Mouse (Mus musculus): Measurements from ENCODE around the gene Lyrm4.

The Lyrm4 gene

DNA sequence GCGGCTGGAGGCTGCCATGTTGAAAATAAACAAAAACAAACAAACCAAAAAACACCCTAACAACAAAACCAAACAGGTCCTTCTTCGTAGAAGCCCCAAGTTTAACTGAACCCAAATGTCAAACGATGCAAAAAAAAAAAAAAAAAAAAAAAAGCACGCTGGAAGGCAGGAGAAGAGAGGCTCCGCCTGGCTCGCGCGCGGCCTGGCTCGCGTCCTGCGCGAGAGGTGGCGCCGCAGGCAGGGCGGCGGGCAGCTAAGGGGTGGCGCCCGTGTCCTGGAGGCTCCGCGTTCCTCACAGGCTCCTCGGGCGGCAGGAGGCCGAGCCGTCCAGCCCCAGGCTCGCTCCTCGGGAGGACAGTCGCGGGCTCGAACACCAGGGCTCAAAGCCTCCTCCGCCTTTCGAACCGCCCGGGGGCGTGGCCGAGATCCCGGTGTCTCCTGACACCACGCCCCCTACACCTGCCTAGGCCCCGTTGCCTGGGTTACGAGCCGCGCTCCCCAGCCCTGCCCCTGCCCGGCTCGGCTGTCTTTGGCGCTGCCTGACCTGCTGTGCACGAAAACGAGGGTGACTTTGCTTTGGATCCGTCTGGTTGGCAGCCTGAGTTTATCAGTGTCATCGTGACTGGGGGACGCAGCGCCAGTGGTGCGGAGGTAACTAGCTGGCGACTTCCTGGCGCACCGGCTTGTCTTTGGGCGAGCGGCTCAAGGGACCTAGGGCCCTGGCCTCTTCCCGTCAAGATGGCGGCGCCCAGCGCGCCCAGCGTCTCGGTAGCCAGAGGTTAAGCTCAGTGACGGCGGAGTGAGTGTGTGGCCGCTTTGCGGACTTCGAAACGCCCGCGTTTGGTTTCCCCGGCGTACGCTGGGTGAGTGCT is at the start of gene Lyrm4, which contains the start of gene Fars2:
TSS of gene Lyrm4 (minus strand) at position 384 of the 872 bp plus-strand sequence.
TSS of gene Fars2 (plus strand) at position 270 of the 872 bp plus-strand sequence.
- peak; percentile 97 for DNase-seq

DNA sequence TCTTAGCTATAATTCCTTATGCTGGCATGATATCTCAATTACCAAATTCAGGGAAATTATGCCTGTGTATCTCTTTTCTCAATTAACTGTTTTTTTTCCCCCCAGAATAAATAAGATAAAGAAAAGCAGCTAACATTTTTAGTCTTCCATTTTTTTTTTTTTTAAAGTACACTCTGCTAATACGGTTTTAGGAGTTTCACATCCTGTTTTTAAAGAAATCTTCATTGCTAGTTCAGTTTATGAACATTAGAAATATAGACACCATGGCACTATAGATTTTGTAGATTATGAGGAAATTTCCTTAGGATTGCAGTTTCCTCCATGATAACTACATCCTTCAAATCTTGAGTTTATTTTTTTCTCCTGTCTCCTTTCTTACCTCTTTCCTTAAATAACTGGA is 46.6 kb upstream of the Lyrm4 start:
- DNase-seq = no peak

DNA sequence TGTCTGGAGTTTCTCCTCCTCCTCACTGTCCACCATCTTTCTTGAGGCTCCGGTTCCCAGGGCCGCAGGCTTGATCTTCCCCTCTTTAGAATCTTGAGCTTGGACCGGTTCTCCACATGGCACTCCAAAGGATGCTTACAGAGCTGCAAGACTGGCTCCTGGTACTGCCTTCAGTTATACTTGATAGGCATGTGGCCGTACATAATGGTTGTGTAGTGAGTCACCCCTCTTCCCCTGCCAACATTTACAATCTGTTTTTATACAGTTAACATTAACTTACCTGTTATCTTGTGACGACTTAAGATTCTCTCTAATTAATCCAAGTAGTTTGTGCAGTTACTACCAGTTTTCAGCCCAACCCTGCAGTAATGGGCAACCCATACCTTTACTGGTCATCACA is 46.1 kb upstream of the Lyrm4 start:
- DNase-seq = no peak

DNA sequence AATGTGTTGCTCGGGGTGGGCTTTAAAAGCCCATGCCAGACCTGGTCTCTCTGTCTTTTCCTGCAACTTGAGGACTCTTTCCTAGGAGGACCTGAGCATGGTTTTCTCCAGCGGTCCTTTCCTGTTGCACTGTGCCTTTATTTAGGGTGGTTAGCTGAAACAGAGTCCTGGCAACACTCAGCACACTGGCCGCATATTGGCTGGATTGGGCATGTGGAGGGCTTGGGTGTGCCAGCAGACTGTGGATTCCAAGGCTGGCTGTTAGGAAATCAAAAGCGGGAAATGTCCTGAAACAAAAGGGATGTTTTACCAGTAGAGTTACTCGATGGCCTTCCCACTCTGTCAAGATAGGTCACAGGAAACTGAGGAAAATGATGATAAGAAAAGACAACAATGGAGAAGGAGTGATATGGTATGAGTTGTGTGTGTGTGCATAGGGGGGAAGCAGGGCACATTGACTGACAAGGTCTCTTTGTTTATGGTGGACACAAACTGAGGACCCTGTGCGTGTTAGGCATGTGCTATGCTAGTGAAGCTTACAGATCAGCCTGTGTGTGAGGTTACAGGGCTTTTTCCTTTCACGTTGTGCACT is 39.1 kb upstream of the Lyrm4 start:
- no peak for DNase-seq

DNA sequence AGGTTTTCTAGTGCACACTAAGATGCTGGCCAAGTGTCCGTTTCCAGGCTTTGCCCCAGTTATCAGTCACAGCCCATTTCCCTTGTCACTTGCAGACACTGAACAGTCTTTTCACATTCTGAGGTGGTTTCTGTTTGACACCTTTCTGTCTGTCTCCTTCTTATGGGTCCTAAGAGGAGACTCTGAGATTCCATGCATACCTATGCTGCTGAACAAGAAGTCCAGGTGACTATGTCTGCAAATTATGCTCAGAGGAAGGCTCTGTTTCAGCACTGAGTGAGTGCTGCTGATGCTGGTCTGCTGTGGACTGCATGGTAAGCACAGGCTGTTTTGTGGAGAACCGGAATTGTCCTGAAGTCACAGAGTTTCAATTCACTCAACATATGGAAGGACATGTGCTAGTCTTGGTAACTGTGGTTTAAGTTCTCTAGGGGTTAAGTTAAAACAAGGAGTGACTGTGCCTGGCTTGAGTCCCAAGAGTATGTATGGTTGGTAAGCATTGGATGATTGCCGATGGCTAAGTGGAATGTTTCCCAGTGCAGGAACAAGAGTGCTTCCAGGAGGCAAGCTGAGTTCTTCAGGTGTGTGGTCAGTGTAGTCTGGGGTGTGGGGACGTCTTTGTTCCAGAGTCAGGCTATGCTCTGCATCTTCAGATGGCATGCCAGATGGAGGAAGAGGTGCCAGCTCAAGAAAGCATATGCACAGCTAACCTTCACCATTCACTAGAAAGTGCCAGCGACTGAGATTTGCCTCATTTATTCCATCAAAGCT is 35.6 kb upstream of the Lyrm4 start:
- no peak for DNase-seq

DNA sequence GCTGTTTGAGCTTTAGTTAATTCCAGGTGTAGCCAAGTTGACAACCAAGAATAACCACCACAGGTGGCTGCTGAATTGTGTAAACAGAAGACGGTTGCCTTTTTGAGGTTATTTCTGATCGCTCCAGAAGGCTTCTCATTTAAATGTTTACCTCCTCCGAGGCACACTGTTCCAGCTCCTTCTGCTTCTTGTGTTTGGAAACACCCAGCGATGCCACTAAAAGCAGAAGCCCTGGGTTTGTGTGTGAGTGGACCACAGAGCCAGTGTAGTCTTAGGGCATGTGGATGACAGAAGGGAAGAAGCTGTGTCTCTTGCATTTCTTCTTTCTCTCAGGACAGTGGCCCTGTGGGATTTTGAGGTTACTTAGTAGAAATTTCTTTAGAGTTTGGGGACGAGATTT is 32.9 kb upstream of the Lyrm4 start:
- no peak for DNase-seq

DNA sequence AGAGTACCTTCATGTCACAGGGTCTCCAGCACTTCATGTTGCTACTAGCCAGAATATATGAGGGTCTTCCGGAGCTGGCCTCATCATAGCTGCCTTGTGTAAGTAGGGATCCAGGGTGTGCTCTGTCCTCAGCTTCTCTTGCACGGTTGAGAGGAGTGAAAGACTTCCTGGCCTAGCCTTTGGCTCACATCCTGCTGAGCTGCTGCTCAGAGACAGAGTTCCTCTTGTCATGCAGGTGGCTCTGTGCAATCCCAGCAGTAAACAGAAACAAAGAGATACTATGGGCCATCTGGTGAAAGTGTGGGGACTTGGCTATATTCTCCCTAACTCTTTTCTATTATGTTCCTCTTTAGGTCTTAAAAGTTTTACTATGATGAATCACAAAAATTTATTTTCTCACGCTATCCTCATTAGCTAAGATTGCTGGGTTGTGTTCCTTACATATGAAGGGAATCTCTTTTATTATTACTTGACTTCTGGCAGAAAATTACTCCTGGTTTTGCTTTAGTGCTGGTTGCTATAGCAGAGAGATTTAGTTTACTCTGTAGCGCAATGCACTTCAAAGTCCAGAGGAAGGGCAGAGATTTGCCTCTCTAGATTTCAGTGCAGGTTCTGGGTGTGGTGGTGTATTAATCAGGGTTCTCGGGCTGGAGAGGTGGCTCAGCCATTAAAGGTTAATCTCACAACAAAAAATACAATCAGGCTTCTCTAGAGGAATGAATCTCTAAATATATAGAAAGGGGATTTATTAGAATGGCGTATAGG is 32.0 kb upstream of the Lyrm4 start:
- DNase-seq = no peak

DNA sequence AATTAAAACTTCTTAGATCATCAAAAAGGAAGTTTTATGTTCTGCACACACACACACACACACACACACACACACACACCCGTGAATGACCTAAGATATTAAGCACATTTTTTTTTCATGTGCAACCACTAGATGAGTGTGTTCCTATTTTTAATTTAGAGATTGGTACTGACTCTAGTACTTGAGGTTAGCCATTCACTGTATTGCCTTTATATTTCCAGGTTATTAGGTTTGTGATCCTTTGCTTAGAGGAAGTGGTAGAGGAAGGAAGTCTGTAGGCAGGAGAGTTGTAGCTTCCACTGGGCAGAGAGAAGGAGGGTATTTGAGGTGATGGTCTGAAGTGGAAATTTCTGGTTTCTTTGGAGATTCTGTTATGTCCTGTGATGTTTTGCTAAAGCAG is 28.3 kb upstream of the Lyrm4 start:
- DNase-seq = no peak

DNA sequence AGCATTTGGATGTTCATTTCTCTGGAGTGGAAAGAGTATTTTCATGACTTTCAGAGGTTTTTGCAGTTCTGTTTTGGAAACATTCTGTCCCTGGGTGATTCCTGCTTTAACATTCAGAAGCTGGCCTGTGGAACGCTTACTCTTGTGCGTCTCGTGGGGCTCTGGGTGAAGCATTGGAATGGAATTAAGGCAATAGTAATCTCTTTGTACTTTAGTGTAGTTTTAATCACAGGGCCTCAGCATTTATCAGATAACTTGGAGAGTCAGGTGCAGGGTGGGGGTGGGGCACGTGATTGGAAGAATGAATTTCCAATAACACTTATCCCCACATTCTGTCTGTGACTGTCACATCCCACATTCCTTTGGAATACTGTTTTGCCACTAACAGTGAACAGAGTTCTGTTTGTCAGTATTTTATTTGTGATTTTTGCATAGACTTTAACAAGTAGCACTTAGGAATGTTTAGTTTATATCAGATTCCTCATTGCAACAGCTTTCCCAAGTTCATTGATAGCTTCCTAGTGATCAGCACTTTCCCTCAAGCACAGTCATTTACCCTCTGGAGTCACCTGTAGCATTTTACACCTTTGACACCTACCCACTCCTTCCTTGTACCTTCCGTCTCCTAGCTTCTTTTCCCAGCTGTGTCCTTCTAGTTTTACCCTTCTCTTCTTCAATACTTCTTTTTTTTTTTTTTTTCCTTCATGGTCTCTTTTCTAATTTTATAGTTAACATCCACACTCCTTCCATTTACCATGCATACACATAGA is 23.1 kb upstream of the Lyrm4 start:
- DNase-seq = no peak

DNA sequence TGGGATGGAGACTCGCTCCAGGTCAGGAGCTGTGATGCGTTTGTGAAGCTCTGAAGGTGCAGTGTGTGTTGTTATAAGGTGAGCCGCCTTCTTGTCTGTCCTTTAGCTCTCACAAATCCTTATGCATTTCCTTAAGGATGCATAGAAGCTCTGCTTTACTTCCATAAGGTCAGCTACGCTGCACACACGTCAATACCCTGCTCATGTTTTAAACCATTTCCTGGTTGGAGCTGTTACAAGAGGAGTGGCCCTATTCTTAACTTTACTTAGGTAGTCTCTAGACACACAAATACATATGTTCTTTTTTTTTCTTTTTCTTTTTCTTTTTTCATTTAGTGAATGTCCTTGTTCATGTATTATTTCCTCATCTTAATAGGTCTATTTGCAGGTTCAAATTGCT is 22.4 kb upstream of the Lyrm4 start:
- DNase-seq = no peak

DNA sequence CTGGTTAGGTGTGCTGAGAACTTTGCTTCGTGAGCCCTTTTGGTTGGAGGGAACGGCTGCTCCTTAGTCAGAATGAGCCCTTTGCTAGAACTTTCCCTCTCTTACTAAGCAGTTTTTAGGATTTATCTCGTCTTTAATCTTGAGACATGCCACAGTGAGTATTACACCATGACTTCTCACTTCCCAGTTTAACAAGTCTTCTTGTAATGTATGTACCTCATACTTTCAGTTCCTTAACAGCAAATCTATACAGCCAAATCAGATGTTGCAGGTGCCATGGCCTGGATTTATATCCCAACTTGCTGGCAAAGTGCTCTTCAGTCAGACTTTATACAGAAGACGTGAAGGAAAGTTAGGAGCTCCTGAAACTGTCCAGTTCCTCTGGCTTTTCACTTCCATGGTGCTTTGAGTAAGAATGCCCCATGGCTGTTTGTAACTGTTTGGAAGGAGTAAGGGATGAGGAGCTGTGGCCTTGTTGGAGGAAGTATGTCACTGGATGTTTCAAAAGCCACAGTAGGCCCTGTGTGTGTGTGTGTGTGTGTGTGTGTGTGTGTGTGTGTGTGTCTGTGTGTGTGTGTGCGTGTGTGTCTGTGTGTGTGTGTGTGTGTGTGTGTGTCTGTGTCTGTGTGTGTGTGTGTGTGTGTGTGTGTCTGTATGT is 14.8 kb upstream of the Lyrm4 start:
- DNase-seq = no peak

DNA sequence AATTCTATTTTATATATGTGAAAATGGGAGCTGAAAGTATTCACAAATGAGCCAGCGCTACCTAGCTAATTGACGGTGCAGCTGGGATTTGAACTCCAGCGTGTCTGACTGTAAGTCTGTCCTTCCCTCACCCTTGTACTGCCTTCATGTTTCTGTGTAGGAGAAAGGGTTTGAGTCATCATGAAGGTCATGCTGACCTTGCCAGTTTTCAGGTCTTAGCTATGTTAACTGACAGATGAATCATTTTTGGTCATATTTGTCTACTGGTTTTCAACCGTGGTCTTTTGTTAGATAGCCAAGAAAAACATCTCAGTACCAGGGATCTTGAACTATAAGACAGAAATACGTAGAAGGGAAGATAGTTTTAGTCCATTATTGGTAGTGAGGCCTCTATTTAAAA is 14.1 kb upstream of the Lyrm4 start:
- no peak for DNase-seq

DNA sequence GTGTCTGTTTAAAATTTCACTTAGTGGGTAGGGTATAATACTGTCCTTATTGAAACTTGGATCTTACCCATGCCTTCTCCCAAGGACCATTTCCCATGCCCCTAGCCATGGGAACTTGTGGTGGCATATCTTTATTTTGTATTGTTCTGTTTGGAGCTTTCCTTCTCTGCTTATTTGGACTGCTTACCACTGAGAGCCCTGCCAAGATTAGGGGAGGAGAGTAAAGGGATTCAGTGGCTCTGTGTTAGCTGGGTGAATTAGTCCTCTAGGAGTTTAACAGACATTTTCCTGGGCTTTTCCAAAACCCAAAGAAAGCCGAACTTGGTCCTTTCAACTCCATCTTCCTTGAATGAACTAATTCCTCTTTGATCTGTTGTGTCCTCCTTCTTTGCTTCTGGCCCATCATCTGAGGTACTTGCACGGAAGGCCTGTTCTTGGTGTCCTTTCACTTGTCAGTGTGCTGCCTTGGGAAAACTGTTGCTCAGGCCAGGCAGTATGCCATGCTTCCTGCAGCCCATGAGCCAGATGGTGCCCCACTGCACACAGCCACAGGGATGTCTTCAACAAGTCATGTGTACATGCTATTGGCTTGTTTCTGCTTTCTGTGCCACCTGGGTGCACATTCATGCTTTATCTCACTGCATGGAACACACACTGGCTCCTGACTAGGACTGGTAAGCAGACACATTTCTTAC is 12.2 kb upstream of the Lyrm4 start:
- no peak for DNase-seq

DNA sequence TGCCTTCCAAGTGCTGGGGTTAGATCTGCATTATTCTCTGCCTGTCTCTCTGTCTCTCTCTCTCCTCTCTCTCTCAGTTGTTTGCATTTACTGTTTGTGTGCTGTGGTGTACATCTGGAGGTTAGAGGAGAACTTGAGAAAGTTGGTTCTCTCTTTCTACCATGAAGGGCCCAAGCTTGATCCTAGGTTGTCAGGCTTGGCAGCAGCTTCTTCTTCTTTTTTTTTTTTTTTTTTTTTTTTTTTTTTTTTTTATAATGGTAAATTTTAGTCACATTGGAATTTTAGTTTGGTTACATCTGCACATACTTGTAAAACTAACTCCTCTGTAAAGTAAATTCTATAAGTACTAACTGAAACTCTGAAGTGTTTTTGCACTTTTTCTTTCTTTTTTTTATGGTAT is 3.3 kb upstream of the Lyrm4 start:
- DNase-seq = no peak

DNA sequence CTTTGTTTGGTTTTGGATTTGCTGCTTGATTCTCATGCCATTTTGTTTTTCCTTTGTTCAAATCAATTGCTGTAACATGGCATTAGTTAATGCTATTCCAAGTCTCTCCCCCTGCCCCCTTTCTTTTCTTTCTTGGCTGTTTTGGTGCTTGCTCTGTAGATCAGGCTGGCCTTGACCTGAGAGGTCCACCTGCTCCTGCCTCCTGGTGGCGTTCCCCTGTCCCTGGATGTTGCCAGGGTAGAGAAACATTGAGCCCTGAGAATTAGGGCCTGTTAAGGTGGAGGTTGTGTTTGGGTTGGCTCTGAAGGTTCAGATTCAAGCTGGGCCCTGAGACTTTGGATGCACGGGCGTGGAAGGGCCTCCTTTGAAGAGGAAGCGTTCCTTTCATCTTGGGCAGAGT is 2.4 kb upstream of the Lyrm4 start:
- DNase-seq = no peak

DNA sequence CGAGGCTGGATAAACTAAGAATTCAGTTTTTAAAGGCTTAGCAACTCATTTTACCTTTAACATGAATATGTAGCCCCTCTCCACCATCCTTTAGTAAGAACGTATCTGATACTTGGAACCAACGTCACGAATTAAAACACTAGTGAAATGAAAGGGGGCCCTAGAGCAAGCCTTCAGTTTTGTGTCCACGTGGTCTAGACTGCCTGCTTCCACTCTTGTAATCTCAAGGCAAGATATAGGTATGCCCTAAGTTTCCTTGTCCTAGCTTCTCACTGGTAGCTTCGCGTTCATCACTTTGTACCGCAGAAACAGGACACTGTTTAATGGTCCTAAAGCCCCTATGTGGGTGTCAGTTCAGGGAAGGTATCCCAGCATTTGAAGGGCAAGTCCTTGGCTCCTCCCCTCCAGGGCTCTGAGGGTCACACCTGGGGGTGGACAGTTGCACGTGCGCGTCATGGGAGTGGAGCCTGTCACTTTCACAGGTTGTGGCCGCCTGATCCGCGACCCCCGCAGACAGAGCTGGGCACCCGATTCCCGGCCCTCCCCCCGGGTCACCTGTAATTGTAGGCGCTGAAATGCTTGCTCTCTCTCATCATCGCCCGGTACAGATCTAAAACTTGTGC is 695 bp downstream of the Lyrm4 start:
- DNase-seq = peak; percentile 63

DNA sequence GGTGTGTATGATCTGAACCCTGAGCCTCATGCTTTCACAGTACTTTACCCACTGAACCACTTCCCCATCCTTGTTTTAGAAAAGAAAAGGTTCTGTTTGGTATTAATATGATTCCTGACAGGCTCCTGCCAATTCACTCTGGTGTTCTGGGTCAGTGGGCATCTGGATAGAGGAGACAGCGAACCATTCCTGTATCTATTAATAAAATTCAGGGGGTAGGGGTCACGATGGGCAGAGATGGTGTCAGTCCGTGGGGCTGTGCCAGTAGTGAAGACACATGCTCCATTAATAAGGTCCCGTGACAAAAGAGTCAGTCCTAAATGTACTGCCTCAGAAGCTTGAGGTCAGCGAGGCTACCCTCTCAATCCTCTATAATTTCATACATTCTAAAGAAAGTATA is 4.1 kb downstream of the Lyrm4 start:
- DNase-seq = peak; percentile 55

DNA sequence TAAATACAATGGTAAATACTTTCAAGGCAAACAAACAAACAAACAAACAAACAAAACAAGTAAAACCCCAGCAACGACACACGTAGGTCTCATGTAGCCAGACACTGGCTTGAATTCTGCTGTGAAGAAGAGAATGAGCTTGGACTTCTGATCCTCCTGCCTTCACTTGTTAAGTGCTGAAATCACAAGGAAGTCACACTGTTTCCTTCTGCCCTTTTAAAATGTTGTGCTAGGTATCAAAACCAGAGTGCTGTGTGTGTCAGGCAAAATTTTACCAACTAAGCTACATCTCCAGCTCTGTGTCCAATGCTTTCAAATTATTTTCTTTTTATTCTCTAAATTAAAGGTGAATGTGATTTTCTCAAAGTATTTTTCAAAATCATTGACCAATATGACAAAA is 6.0 kb downstream of the Lyrm4 start:
- DNase-seq = no peak

DNA sequence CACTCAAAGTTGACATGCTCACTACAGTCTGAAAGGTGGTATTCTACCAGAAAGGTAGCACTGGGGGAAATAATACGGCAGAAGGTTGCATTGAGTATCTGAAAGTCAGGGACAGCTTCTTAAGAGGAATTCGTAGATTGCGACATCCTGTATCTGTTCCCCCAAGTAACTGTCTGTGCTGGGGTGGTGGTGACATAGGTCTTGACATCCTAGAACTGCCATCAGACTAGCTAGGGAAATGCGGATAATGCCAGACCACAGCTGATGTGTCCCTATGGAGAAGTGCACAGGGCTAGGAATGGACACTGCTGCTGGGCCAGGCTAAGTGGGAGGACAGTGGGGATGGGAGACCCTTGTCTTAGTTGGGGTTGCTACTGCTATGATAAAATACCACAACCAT is 8.8 kb downstream of the Lyrm4 start:
- DNase-seq = no peak

DNA sequence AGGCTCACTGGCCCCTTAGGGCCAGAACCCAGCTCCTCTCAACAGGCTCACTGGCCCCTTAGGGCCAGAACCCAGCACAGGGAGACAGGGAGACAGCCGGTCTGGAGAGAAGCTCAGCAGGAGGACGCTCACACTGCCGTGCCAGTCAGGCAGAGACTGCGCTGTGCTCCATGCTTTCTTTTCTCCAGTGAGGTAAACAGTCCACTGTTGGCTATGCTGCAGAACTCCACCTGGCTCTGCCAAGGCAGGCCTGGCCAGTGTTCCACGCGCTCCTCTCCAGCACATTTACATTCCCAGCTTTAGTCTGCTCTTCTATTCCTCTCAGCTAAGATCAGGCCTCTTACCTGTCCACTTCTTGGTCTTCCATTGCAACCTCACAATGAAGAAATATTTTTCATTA is 11.7 kb downstream of the Lyrm4 start:
- DNase-seq = no peak

All from kidney, adult 11 months (tissue).